Mouse (Mus musculus) bone marrow, adult 2 months (tissue): Measurements from ENCODE around the gene Mrpl4.

ENCODE experiments used
- CTCF ChIP-seq: fragments of 200-500 bp; IDR thresholded peaks from 2 replicates; pipeline ENCODE4 v1.5.1; 2011; ENCODE audit warnings: low read length, control low read depth; ENCODE audit not compliant: control insufficient read depth, insufficient read depth
- POLR2A ChIP-seq: fragments of 200-500 bp; IDR thresholded peaks from 2 replicates; pipeline ENCODE4 v1.6.1; 2011; ENCODE audit warnings: low read depth, mild to moderate bottlenecking, control low read depth, low read length, borderline replicate concordance; ENCODE audit not compliant: control insufficient read depth

DNA sequence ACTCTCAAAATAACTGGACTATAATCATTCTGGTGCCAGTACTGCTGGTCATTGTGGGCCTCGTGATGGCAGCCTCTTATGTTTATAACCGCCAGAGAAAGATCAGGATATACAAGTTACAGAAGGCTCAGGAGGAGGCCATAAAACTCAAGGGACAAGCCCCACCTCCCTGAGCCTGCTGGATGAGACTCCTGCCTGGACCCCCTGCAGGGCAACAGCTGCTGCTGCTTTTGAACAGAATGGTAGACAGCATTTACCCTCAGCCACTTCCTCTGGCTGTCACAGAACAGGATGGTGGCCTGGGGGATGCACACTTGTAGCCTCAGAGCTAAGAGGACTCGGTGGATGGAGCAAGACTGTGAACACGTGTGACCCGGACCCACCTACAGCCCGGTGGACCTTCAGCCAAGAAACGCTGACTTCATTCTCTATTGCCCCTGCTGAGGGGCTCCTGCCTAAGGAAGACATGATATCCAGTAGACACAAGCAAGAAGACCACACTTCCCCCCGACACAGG is 25.3 kb downstream of the Mrpl4 start:
- TF ChIP-seq CTCF, result no peak
- no peak for TF ChIP-seq POLR2A
